Mouse (Mus musculus): Measurements from ENCODE around the gene Acot8. TPM values are rescaled to one million over a fixed set of nuclear protein-coding genes. Genes with fewer than 3 reads are reported as not detected.
"Not testable (repeated sequence)": the region's sequence is repeated elsewhere in the genome, so short reads cannot be mapped to it uniquely, and the experiment has no call there.

The Acot8 gene
- polyA plus RNA-seq, 1 experiment from 2014 or later: 13.9 TPM

DNA sequence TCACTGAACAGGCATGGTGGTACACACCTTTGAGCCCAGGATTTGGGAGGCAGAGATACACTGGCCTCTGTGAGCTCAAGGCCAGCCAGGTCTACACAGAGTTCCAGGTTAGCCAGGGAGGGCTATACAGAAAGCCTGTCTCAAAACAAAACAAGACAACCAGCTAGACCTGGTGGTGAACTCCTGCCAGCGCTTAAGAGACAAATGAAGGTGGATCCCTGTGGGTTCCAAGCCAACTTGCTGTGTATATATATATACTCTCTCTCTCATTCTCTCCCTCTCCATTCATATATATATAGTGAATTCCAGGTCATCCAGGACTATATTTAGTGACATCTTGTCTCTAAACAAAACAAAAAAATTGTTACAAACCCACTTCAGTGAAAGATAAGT is 765 bp downstream of the Acot8 start:
- Histone ChIP-seq H3K9me3 (no peaks in the 10 kb centered on the region), H3K4me1 (peaks cover 24% of the 10 kb centered on the region), H3K27me3 (replicated peaks; ENCODE audit: low read depth, poor library complexity, severe bottlenecking) (no peaks in the 10 kb centered on the region), H3K36me3 (replicated peaks) (peaks cover 46% of the 10 kb centered on the region), H3K27ac (replicated peaks) (peak overlapping the region; percentile 93; the same call in 1 of the 2 replicates), H3K4me3 (peak overlapping the region; percentile 90)
- no peak for DNase-seq (ENCODE audit: low spot score)
- 63% methylated on average over 1 of the region's 1 CpGs for WGBS

DNA sequence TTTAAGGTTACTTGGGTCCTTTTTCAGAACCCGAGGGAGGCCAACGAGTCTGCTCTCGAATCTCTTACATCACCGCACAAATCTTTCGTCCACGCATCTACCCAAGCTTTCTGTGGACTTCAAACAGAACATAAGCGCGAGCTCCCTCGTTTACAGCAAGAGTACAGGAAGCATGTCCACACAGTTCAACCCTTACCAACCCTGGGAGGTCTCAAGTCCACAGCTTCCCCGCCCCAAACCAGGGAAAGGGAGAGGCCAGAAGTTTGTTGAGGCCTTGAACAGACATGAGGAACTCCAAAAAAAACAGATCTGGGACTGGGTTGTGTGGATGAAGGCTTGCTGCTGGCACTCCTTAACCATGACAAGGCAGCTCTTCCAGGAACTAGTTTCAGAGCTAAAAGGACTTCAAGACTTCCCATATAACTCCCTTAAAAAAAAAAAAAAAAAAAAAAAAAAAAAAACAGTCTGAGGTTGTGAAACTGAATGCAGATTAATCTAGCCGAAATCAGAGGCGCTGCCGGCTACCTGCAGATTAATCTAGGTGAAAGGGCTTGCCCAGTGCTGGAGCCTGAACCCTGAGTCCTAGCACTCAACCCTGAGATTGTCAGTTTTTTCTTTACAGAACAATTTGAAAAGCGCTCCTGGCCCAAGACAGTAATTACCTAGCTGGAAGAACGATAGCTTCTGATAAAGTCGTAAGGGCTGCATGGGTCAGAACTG is 1.3 kb downstream of the Acot8 start:
- 91% methylated on average over 16 of the region's 16 CpGs for WGBS
- Histone ChIP-seq H3K4me3 (peak overlapping the region; percentile 90), H3K4me1 (peaks cover 24% of the 10 kb centered on the region), H3K27ac (replicated peaks) (no peak overlapping the region), H3K9me3 (no peaks in the 10 kb centered on the region), H3K36me3 (replicated peaks) (peaks cover 46% of the 10 kb centered on the region), H3K27me3 (replicated peaks; ENCODE audit: low read depth, poor library complexity, severe bottlenecking) (no peaks in the 10 kb centered on the region)
- DNase-seq (ENCODE audit: low spot score): no peak

- WGBS: 90% methylated on average over 13 of the region's 13 CpGs
- Histone ChIP-seq H3K27me3 (replicated peaks; ENCODE audit: low read depth, poor library complexity, severe bottlenecking) (no peaks in the 10 kb centered on the region), H3K9me3 (no peaks in the 10 kb centered on the region), H3K36me3 (replicated peaks) (peaks cover 73% of the 10 kb centered on the region), H3K27ac (replicated peaks) (no peak overlapping the region), H3K4me1 (peaks cover 13% of the 10 kb centered on the region), H3K4me3 (no peak overlapping the region)
- DNase-seq (ENCODE audit: low spot score): no peak
These were observed 4.3 kb downstream of the Acot8 start for GRCm38 (mm10) chr2:164800252-164801004.

DNA sequence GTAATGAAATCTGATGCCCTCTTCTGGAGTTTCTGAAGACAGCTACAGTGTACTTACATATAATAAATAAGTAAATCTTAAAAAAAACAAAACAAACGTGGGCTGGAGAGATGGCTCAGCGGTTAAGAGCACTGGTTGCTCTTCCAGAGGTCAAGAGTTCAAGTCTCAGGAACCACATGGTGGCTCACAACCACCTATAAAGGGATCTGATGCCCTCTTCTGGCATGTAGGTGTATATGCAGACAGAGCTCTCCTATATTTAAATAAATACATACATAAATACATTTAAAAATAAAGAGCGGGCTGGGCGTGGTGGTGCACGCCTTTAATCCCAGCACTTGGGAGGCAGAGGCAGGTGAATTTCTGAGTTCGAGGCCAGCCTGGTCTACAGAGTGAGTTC is 6.1 kb downstream of the Acot8 start:
- H3K9me3 ChIP-seq; H3K27ac ChIP-seq (replicated peaks); H3K27me3 ChIP-seq (replicated peaks; ENCODE audit: low read depth, poor library complexity, severe bottlenecking); DNase-seq (ENCODE audit: low spot score); H3K4me1 ChIP-seq; H3K4me3 ChIP-seq: not testable (repeated sequence)
- peaks cover 84% of the 10 kb centered on the region for H3K36me3 ChIP-seq (replicated peaks)
- 85% methylated on average over 6 of the region's 6 CpGs for WGBS

- Histone ChIP-seq H3K4me1 (no peaks in the 10 kb centered on the region), H3K27me3 (replicated peaks; ENCODE audit: low read depth, poor library complexity, severe bottlenecking) (no peaks in the 10 kb centered on the region), H3K36me3 (replicated peaks) (peaks cover 90% of the 10 kb centered on the region), H3K4me3 (no peak overlapping the region), H3K27ac (replicated peaks) (no peak overlapping the region), H3K9me3 (no peaks in the 10 kb centered on the region)
- 89% methylated on average over 4 of the region's 4 CpGs for WGBS
- DNase-seq (ENCODE audit: low spot score): no peak
These were observed 8.8 kb downstream of the Acot8 start for GRCm38 (mm10) chr2:164795868-164796267.

GRCm38 (mm10) chr2:164794293-164794692 is 10.4 kb downstream of the Acot8 start:
- no peaks in the 10 kb centered on the region for H3K27me3 ChIP-seq (replicated peaks; ENCODE audit: low read depth, poor library complexity, severe bottlenecking)
- no peak overlapping the region for H3K4me3 ChIP-seq
- DNase-seq (ENCODE audit: low spot score): peak; percentile 81
- no peaks in the 10 kb centered on the region for H3K4me1 ChIP-seq
- H3K27ac ChIP-seq (replicated peaks): no peak overlapping the region
- peaks cover 84% of the 10 kb centered on the region for H3K36me3 ChIP-seq (replicated peaks)
- no peaks in the 10 kb centered on the region for H3K9me3 ChIP-seq
- WGBS: 33% methylated on average over 5 of the region's 5 CpGs

- H3K27me3 ChIP-seq (replicated peaks; ENCODE audit: low read depth, poor library complexity, severe bottlenecking): no peaks in the 10 kb centered on the region
- peaks cover 3% of the 10 kb centered on the region for H3K4me1 ChIP-seq
- peaks cover 83% of the 10 kb centered on the region for H3K36me3 ChIP-seq (replicated peaks)
- H3K27ac ChIP-seq (replicated peaks): no peak overlapping the region
- 91% methylated on average over 2 of the region's 2 CpGs for WGBS
- no peak overlapping the region for H3K4me3 ChIP-seq
- DNase-seq (ENCODE audit: low spot score): no peak
- no peaks in the 10 kb centered on the region for H3K9me3 ChIP-seq
These were observed 10.9 kb downstream of the Acot8 start for GRCm38 (mm10) chr2:164793772-164794171.

- WGBS: 78% methylated on average over 3 of the region's 3 CpGs
- Histone ChIP-seq H3K36me3 (replicated peaks) (peaks cover 83% of the 10 kb centered on the region), H3K4me3 (no peak overlapping the region), H3K4me1 (peaks cover 9% of the 10 kb centered on the region), H3K27ac (replicated peaks) (no peak overlapping the region), H3K9me3 (no peaks in the 10 kb centered on the region), H3K27me3 (replicated peaks; ENCODE audit: low read depth, poor library complexity, severe bottlenecking) (no peaks in the 10 kb centered on the region)
- DNase-seq (ENCODE audit: low spot score): peak; percentile 71
These were observed 11.4 kb downstream of the Acot8 start for GRCm38 (mm10) chr2:164793236-164793635.

DNA sequence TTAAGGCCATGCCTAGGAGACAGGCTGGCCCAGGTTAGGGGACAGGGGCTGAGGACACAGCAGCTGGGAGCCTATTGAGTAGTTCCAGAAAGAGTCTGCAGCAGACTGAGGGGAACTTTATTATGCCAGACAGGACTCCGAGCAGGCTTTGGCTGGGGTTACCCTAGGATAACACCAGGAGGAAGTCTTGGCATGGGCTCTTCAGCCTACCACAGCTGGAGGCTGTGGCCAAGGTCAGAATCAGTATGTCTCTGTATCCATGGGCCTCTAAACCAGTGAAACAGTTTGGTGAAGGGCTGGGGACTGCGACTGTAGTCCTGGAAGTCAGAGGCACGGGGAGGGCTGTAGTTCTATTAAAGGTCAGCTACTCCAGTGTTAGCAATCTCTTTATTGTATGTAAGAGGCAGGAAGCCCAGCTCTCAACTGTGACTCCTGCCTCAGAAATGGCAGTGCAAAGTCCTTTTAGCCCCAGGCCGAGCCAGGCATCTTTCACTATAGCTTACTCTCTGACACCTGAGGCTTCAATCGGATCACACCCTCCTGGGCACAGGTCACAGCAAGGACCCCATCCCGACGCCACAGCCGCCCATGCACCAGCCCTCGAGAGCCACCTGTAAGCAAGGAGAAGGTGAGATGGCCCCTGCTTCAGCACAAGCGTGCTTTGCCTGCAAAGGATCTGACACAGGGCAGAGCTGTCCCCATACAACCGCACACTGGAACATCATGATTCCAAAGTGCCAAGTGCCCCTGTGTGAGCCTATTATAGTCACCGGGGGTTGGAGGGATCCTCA is 12.1 kb downstream of the Acot8 start:
- H3K36me3 ChIP-seq (replicated peaks): peaks cover 77% of the 10 kb centered on the region
- no peaks in the 10 kb centered on the region for H3K27me3 ChIP-seq (replicated peaks; ENCODE audit: low read depth, poor library complexity, severe bottlenecking)
- no peak for DNase-seq (ENCODE audit: low spot score)
- H3K9me3 ChIP-seq: no peaks in the 10 kb centered on the region
- H3K27ac ChIP-seq (replicated peaks): no peak overlapping the region
- H3K4me1 ChIP-seq: peaks cover 10% of the 10 kb centered on the region
- 93% methylated on average over 12 of the region's 12 CpGs for WGBS
- no peak overlapping the region for H3K4me3 ChIP-seq

GRCm38 (mm10) chr2:164791841-164792261 is 12.8 kb downstream of the Acot8 start:
- H3K4me3 ChIP-seq: no peak overlapping the region; the same call in 1 of the 2 replicates
- H3K27me3 ChIP-seq (replicated peaks; ENCODE audit: low read depth, poor library complexity, severe bottlenecking): peaks cover 4% of the 10 kb centered on the region; the same call in 1 of the 2 replicates
- no peak for DNase-seq (ENCODE audit: low spot score)
- no peaks in the 10 kb centered on the region for H3K9me3 ChIP-seq
- peaks cover 71% of the 10 kb centered on the region for H3K36me3 ChIP-seq (replicated peaks)
- no peak overlapping the region for H3K27ac ChIP-seq (replicated peaks)
- peaks cover 14% of the 10 kb centered on the region for H3K4me1 ChIP-seq
- WGBS: 95% methylated on average over 18 of the region's 18 CpGs

- WGBS: 81% methylated on average over 4 of the region's 4 CpGs
- Histone ChIP-seq H3K4me1 (peaks cover 28% of the 10 kb centered on the region), H3K9me3 (no peaks in the 10 kb centered on the region), H3K27ac (replicated peaks) (no peak overlapping the region), H3K4me3 (no peak overlapping the region), H3K27me3 (replicated peaks; ENCODE audit: low read depth, poor library complexity, severe bottlenecking) (peaks cover 9% of the 10 kb centered on the region; the same call in 1 of the 2 replicates), H3K36me3 (replicated peaks) (peaks cover 57% of the 10 kb centered on the region)
- no peak for DNase-seq (ENCODE audit: low spot score)
These were observed 14.2 kb downstream of the Acot8 start for GRCm38 (mm10) chr2:164790451-164790850.

GRCm38 (mm10) chr2:164788411-164788810 is 16.3 kb downstream of the Acot8 start:
- no peak overlapping the region for H3K4me3 ChIP-seq
- DNase-seq (ENCODE audit: low spot score): no peak
- peaks cover 44% of the 10 kb centered on the region for H3K36me3 ChIP-seq (replicated peaks)
- no peaks in the 10 kb centered on the region for H3K9me3 ChIP-seq
- WGBS: 74% methylated on average over 4 of the region's 4 CpGs
- peaks cover 13% of the 10 kb centered on the region; the same call in 1 of the 2 replicates for H3K27me3 ChIP-seq (replicated peaks; ENCODE audit: low read depth, poor library complexity, severe bottlenecking)
- 0 out of 2 replicates have a peak overlapping the region, but pooled peaks have one; percentile 30 for H3K27ac ChIP-seq (replicated peaks)
- peaks cover 36% of the 10 kb centered on the region for H3K4me1 ChIP-seq

Data from embryonic facial prominence, embryonic 10.5 days (tissue).